Mouse (Mus musculus): ENCODE measurements around the gene Taf8. TPM values are rescaled to one million over a fixed set of nuclear protein-coding genes. Genes with fewer than 3 reads are reported as not detected.

Taf8 gene
- total and polyA plus RNA-seq, 2 experiments from 2014 or later, result 10.8 to 17.9 TPM

DNA sequence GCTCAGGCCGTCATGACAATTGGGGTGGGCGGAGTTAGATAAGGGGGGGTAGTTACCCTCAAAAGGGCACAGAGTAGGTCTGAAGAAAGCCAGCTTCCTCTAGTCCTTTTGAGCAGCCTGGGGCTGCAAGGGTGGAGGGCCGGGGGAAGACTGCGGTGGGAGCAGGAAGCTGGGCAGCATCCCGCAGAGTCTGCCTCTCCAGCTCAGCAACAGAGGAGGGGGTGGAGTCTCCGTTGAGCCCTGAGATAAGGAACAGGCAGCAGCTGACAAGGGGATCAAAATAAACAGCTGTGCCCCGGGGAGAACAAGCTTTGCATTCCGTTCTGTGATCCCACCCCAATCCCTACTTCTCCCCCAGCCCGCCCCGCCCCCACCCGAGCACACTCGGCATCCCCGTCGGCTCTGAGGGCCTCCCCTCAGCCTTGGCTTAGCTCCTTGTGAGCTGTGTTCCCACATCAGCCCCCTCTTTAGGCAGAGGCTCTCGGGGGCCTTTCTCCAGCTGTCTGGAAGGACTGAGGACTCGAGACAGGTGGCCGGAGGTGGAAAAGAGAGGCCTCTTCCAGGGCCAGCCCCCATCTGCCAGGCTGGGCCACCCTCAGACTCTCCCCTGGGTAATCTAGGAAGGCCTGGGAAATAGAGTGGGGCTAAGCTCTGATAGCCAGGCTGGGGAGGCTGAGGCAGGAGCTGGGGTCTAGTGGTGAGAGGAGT, 19.6 kb upstream of the Taf8 start:
- WGBS, result 5% methylated on average over 17 of the region's 17 CpGs
- peak overlapping the region; percentile 50 for H3K9ac ChIP-seq
- DNase-seq, result peak; percentile 55
- peak overlapping the region; percentile 42 for H3K4me2 ChIP-seq (ENCODE audit: low read depth)
- peak overlapping the region; percentile 81 for H3K27ac ChIP-seq (ENCODE audit: low read depth, low read length)
- H3K4me1 ChIP-seq (ENCODE audit: insufficient read depth), result peaks cover 10% of the 10 kb centered on the region; the same call in 1 of the 2 replicates
- no peak for TF ChIP-seq CTCF (IDR thresholded peaks at IDR 0.05; ENCODE audit: low read depth)
- no peaks in the 10 kb centered on the region for H3K36me3 ChIP-seq (ENCODE audit: insufficient read depth)
- H3K27me3 ChIP-seq (ENCODE audit: insufficient read depth, low read length), result no peaks in the 10 kb centered on the region
- no peaks in the 10 kb centered on the region for H3K9me3 ChIP-seq (ENCODE audit: low read length)
- H3K4me3 ChIP-seq (ENCODE audit: low read depth, low read length), result peak overlapping the region; percentile 17
- peak; percentile 93 for ATAC-seq

DNA sequence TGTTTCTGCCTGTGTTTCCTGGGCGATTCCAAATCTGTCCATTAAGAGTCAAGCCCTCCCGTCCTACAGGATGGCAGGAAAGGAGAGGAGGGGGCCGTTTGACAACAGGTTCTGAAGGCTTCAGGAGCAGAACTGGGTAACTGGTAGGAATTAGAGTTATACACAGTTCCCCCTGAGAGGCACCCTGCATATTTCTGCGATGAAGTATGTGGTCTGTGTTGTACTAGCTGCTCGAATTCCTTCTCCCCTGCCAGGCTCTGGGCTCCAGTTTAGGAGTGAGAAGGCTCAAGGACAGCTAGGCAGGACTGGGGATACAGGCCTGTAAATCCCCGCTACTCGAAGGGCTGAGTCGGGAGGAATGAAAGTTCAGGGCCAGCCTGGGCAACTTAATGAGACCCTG, 16.1 kb upstream of the Taf8 start:
- Histone ChIP-seq H3K9ac (0 out of 2 replicates have a peak overlapping the region, but pooled peaks have one; percentile 6), H3K9me3 (ENCODE audit: low read length) (no peaks in the 10 kb centered on the region), H3K4me1 (ENCODE audit: insufficient read depth) (peaks cover 10% of the 10 kb centered on the region; the same call in 1 of the 2 replicates), H3K4me3 (ENCODE audit: low read depth, low read length) (no peak overlapping the region), H3K27me3 (ENCODE audit: insufficient read depth, low read length) (no peaks in the 10 kb centered on the region), H3K27ac (ENCODE audit: low read depth, low read length) (no peak overlapping the region; the same call in 1 of the 2 replicates), H3K4me2 (ENCODE audit: low read depth) (no peak overlapping the region), H3K36me3 (ENCODE audit: insufficient read depth) (no peaks in the 10 kb centered on the region)
- no peak for ATAC-seq
- WGBS, result 19% methylated on average over 8 of the region's 8 CpGs
- TF ChIP-seq CTCF (IDR thresholded peaks at IDR 0.05; ENCODE audit: low read depth), result no peak
- DNase-seq, result no peak

DNA sequence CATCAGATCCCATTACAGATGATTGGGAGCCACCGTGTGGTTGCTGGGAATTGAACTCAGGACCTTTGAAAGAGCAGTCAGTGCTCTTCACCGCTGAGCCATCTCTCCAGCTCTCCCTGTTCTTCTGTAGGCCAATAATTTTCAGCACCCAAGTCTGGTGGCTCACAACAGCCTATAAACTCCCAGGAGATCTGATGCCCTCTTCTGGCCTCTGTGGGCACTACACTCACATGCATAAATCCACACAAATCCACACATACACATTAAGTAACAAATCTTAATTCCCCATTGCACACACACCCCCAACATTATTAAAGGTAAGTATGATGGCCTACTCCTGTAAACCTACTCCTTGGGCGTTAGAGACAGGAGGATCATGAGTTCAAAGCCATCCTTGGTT, 14.1 kb upstream of the Taf8 start:
- H3K36me3 ChIP-seq (ENCODE audit: insufficient read depth), result no peaks in the 10 kb centered on the region
- 0 out of 2 replicates have a peak, but pooled peaks cover under 1% of the 10 kb centered on the region for H3K4me1 ChIP-seq (ENCODE audit: insufficient read depth)
- H3K9me3 ChIP-seq (ENCODE audit: low read length), result no peaks in the 10 kb centered on the region
- H3K27ac ChIP-seq (ENCODE audit: low read depth, low read length), result no peak overlapping the region
- no peaks in the 10 kb centered on the region for H3K27me3 ChIP-seq (ENCODE audit: insufficient read depth, low read length)
- no peak overlapping the region for H3K4me2 ChIP-seq (ENCODE audit: low read depth)
- H3K4me3 ChIP-seq (ENCODE audit: low read depth, low read length), result no peak overlapping the region
- WGBS, result 95% methylated on average over 3 of the region's 3 CpGs
- TF ChIP-seq CTCF (IDR thresholded peaks at IDR 0.05; ENCODE audit: low read depth), result no peak
- no peak overlapping the region for H3K9ac ChIP-seq
- DNase-seq (no peak), ATAC-seq (no peak)

DNA sequence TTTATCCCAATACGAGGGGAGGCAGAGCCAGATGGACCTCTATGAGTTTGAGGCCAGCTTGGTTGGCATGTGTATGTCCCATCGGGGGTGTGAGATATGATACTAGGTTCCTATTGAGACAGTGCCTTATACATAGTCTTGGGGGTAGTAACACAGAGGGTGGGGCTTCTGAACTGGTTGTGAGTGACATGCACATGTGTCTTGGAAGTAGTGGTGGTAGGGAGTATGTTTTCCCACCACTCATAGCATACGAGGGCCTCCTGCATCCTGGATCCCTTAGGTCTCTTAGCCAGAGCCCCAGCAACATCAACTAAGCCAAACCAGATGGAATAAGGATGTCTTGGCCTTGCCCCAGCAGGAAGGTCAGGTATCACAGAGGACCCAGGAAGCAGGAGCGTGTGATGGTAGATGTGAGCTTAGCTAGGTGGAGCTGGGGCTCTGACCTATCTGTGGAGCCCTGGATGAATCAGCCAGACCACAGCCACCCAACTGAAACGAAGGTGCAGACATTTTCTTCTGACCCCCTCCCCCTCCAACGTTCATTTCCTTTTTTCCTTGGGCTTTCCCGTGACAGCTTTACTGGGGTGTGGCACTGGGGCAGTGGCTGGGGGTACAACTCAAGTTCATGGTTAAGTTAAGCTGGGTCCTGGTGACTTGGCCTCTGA, 13.2 kb upstream of the Taf8 start:
- 88% methylated on average over 7 of the region's 7 CpGs for WGBS
- ATAC-seq (no peak), DNase-seq (no peak)

DNA sequence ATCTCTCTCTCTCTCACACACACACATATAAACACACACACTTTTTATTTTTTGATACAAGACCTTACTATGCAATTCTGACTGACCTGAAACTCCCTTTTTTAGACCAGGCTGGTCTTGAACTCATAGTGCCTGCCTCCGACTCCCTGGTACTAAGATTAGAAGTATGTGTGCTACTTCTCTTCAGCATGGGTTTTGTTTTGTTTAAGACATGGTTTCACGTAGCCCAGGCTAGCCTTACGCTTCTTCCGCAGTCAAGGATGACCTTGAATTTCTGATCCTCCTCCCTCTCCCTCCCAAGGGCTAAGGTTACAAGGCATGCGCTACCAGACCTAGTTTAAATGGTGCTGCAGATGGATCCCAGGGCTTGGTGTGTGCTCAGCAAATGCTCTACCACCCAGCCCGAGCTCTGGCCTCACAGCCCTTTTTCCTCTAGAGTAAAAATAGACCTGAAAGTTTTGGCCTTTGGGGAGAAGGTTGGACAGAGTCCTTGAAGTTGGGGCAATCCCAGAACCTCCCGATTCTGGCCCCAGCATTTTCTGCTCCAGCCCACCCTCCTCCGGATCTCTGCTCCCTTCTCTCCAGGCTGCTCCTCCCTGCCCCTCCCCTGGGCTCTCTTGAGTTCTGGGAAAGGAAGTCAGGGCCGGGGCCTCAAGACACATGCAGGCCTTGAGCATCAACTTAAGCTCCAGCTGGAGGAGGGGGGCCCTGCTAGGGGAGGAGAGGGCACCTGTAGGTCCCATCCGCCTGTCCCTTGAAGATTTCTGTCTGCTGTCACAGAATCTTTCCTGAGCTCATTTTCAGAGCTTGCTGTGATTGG, 11.1 kb upstream of the Taf8 start:
- Histone ChIP-seq H3K27ac (ENCODE audit: low read depth, low read length) (no peak overlapping the region), H3K4me3 (ENCODE audit: low read depth, low read length) (no peak overlapping the region), H3K27me3 (ENCODE audit: insufficient read depth, low read length) (no peaks in the 10 kb centered on the region), H3K4me2 (ENCODE audit: low read depth) (no peak overlapping the region), H3K9ac (no peak overlapping the region), H3K9me3 (ENCODE audit: low read length) (no peaks in the 10 kb centered on the region), H3K4me1 (ENCODE audit: insufficient read depth) (no peaks in the 10 kb centered on the region), H3K36me3 (ENCODE audit: insufficient read depth) (no peaks in the 10 kb centered on the region)
- TF ChIP-seq CTCF (IDR thresholded peaks at IDR 0.05; ENCODE audit: low read depth), result no peak
- no peak for DNase-seq
- WGBS, result 73% methylated on average over 10 of the region's 10 CpGs
- no peak for ATAC-seq

More for the DNA sequence above, 13.2 kb upstream of the Taf8 start:
- Histone ChIP-seq H3K27ac (ENCODE audit: low read depth, low read length) (no peak overlapping the region), H3K4me2 (ENCODE audit: low read depth) (no peak overlapping the region), H3K36me3 (ENCODE audit: insufficient read depth) (no peaks in the 10 kb centered on the region), H3K27me3 (ENCODE audit: insufficient read depth, low read length) (no peaks in the 10 kb centered on the region), H3K4me3 (ENCODE audit: low read depth, low read length) (no peak overlapping the region), H3K4me1 (ENCODE audit: insufficient read depth) (no peaks in the 10 kb centered on the region), H3K9me3 (ENCODE audit: low read length) (no peaks in the 10 kb centered on the region), H3K9ac (no peak overlapping the region)
- TF ChIP-seq CTCF (IDR thresholded peaks at IDR 0.05; ENCODE audit: low read depth), result no peak

DNA sequence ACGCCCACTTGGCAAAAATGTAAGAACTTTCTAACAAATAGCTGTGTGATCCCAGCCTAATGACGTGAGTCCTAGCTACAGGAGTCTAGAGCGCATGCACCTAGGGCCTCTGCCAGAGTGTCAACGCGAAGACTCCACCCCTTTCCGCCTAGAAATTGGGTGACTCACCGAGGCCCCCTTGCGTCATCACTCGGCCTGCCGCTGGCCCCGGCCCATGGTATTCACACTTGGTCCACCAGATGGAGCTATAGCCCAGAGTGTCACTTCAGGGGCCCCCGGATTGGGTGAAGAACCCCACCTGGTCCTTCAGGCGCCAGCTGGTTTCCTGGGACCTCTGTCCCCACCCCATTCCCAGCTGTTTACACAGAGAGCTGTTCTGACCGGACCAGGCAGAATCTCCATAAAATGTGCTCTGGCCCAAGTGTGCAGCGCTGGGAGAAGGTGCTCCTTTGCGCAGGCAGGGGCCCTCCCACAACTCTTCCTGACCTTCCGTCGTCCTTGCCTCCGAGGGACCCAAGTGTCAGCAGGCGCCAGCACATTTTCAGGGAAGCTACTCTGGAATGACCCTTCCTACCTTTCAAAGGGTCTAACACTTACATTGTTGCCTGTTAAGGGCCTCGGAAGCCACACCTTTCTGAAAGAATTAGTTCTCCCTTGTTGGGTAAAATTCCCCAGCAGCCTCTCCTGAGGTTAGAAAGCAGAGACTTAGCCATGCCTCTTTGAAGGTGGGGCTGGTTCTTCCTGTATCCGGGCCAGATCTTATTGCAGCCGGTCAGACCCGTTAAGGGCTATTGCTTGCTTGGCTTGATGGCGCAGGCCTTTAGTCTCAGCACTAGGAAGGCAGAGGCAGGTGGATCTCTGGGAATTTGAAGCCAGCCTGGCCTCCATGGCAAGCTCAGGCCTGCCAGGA, 9.3 kb upstream of the Taf8 start:
- 20% methylated on average over 25 of the region's 25 CpGs for WGBS

More for the DNA sequence above, 9.3 kb upstream of the Taf8 start:
- Histone ChIP-seq H3K9ac (no peak overlapping the region), H3K4me1 (ENCODE audit: insufficient read depth) (no peaks in the 10 kb centered on the region), H3K9me3 (ENCODE audit: low read length) (no peaks in the 10 kb centered on the region), H3K27ac (ENCODE audit: low read depth, low read length) (0 out of 2 replicates have a peak overlapping the region, but pooled peaks have one; percentile 6), H3K36me3 (ENCODE audit: insufficient read depth) (no peaks in the 10 kb centered on the region), H3K27me3 (ENCODE audit: insufficient read depth, low read length) (no peaks in the 10 kb centered on the region), H3K4me2 (ENCODE audit: low read depth) (peak overlapping the region; percentile 32; the same call in 1 of the 2 replicates), H3K4me3 (ENCODE audit: low read depth, low read length) (no peak overlapping the region)
- DNase-seq, result peak; percentile 88
- peak; percentile 83 for TF ChIP-seq CTCF (IDR thresholded peaks at IDR 0.05; ENCODE audit: low read depth)
- peak; percentile 94 for ATAC-seq
